Mouse (Mus musculus) left cerebral cortex, postnatal 10 days (tissue): Measurements from ENCODE around the gene Trpc3. TPM values are rescaled to one million over a fixed set of nuclear protein-coding genes. Genes with fewer than 3 reads are reported as not detected.
"Not testable (repeated sequence)": the region's sequence is repeated elsewhere in the genome, so short reads cannot be mapped to it uniquely, and the experiment has no call there.

ENCODE experiments used
- DNase-seq, 2 experiments: peaks; one replicate each; pipeline ENCODE4 v3.0.0; 2021 to 2022; ENCODE audit warnings: low spot score in 2 of 2, mixed read lengths in 1 of 2; ENCODE audit errors: extremely low spot score in 1 of 2
- intact Hi-C: fragments of 180-260 bp; cut with DNase I; formaldehyde crosslinking; loops from one replicate; pipeline ENCODE4 v1.15.1; 2025
- total RNA-seq, 2 experiments: library from RNA; stranded (reverse); gene quantifications; 2 replicates each; pipeline ENCODE4 v1.2.3; 2021

Trpc3 gene
- 10 to 100 TPM; 28.6 to 38.6 TPM for total RNA-seq

DNA sequence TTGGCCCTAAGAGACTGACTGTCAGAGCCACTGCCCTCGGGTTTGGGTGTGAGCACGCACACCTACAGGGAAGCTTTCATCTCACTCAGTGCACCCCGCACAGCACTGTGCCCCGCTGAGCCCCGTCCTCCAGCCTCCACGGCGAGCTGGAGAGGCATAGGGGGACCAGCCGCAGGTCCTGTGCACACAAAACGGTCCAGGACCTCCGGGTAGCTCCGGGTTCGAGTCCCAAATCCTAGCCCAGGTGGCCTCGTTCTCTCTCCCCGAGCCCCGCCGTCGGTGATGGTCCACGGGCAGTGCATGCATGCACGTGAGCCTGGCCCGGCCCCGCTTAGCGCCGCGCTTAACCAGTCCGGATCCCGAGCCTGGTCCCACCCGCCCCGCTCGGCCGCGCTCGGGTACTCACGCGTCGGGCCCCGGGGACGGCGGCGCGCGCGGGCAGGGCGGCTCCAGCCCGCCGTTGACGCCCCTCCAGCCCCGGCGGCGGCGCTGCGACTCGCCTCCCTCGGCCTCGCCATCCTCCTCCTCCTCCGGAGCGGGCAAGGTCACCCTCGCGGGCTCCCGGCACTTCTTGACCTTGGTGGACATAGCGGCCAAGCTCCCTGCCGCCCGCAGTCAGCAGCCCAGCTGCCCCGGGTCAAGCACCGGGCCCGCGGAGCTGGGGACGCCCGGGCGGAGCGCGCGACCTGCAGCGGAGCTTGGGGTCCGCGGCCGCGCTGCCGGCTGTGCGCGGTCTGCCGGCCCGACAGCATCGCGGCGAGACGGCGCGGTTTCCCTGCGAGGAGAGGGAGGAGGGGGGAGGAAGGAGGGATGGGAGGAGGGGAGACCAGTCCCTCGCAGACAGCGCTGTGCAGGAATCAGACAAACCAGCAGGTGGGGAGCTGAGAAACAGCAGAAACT lies at the start of gene Trpc3:
Trpc3 (minus strand) TSS at position 776 of the 900 bp plus-strand sequence.
- intact Hi-C loops: loop anchor here (5.0 kb wide), 1 partner anchor 143 kb away; no protein-coding TSS in a partner anchor
- peak; percentile 23 to 78 for DNase-seq

DNA sequence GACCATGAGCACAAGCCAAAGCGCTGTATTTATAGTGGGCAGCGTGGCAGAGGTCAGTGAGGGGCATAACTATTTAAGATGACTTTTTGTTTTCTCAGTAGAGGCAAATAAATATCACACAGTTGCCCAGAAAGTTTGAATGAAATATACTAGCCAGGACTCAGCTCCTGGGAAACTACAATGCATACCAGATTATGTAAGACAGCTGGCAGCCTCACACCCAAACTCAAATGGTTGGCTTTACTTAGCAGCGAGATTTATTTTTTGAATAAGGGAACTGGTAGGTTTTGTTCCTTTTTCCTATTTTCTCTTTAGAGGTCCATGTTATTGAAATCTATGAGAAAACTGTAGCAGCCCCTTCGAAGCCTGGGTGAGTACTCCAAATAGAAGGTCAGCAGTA lies 48.1 kb upstream of the Trpc3 start:
- peak in 1 of 2 experiments; percentile 18 for DNase-seq
- intact Hi-C loops: no loop called here

DNA sequence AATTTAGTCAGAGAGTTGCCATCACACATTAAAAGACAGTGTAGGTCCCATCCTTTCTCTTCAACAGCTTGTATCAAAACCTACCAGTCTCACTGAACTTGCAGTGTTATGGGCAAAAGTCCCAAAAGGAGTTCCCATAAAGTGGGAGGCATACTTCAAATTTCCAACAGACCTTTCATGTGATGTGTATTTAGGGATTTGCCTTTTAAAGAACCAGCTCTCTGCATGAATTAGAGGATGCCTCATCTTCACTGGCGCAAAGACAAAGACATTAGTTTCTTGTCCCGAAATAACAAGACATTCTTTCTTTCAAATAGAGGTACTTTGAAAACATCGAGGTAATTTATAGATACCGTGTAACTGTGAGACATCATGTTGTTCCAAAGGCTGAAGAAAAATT lies 43.1 kb upstream of the Trpc3 start:
- intact Hi-C loops: no loop called here
- no peak for DNase-seq

DNA sequence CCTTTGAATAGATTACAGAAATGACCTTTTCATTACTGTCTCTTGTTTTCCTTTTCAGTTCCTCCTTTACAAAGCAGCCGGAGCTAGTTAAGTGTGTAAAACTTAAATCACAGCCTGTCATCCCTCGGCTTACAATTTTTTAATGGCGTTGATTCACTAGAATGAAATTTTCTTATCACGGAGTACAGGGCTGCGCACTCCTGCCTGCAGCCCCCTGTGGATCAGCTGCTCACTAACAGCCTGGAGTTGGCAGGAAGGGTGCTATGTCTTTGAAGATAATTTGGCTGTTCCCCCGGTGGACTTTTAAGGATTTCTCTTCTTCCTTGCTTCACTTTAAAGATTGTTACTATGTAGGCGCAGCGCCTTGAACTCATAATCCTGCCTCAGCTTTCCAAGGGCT lies 36.6 kb upstream of the Trpc3 start:
- intact Hi-C loops: no loop called here
- DNase-seq: no peak

DNA sequence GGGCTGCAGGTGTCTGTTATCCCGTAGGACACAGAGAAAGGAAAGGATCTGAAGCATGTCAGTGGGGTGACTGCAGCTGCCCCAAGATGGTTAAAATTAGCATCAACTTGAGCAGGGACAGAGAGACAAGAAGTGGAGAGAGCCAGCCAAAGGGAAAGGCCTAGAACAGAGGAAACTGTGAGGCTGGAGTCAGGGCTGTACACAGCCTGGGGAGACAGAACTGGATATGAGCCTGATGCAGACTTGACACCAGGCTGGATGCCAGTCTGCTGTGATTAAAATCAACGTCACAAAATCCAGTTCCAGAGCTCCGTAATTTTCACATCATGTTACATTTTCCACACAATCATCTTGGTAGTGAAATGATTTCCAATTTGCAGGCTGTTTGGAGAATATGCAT lies 31.9 kb upstream of the Trpc3 start:
- intact Hi-C loops: no loop called here
- DNase-seq: no peak

DNA sequence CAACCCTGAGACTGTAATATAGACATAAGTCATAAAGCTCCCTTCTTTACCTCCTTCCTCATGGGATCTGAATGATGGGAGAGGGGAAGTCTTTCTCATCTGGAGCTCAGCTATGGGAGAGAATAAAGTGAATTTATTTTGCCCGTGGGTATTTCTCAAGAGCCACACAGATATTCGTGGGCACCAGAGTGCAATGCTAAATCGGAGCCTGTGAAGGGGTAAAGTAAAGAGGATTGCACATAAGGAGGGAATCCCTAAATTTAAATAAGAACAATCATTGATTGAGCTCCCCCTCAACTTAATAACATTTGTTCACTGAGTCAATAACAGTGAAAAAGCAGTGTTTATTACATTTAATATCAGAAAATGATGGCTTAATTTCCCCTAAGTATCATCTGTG lies 19.6 kb upstream of the Trpc3 start:
- intact Hi-C loops: no loop called here
- no peak for DNase-seq

DNA sequence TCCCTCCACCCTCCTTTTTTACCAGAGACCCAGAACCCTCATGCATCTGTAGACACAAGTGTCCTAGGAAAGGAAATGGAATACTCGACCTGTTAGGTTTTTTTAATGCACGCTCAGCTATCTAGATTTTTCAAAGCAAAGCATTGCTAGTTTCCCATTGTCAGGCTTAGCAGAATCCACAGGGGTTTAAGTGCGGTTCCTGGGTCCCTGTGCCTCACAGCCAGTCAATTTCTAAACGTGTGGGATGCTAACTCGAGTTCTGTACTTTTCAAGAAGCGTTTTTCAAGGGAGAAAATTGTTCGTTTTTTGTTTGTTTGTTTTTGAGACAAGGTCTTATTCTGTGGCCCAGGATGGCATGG lies 304 bp upstream of the Trpc3 start:
- DNase-seq: no peak
- intact Hi-C loops: no loop called here

DNA sequence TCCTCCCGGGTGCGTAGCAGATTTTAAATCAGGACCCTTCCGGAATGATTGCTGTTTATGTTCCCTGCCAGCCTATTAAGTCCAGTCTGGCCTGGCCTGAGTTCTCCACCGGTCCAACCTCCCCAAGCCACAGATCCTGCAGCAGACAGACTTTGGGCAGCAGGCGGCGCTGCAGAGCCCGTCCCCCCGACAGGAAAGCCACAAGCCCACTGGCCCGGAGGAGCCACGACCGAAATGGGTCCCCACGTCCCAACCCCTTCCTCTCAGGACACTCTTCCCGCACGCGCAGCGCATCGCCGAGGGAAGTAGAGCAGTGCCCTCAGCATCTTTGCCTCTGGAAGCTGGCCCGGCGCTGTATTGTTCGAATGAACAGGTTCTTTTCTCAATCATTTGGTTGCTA lies 1.1 kb downstream of the Trpc3 start:
- intact Hi-C loops: loop anchor here (5.0 kb wide), 1 partner anchor 143 kb away; no protein-coding TSS in a partner anchor
- DNase-seq: peak; percentile 17 to 85

DNA sequence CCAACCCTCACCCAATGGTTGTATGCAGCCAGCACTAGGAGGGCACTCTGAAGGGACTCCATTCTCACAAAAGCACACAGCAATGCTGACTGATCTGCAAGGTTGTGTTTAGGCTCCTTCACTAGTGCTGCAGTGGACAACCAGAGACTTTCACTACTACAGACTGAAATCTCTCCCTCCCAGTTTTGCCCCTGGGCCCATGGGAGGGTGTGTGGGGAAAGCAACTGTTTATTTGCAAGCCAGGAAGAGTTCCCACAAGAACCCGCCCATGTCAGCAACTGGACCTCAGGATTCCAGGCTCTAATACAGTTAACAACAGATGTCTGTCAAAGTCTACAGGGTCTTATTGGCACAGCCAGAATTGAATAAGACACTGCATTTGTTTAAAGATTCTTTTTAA lies 14.1 kb downstream of the Trpc3 start:
- intact Hi-C loops: no loop called here
- DNase-seq: peak in 1 of 2 experiments; percentile 26

DNA sequence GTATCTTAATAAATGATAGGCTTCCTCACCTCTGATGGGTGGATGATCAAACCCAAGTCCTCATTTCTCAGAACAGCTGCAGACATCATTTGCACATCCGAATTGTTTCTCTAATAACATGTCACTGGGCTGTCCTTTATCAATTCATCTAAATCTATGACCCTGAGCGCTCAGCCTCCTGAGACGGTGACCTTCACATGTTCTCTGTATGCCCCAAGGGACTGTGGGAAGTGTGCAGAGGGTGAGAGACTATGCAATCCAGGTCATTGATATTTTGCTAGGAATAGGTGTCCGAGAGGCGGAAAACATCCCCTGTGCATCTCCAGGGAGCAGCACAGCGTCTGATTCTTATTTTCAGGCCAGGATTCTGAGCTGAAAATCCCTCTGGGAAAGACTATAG lies 22.2 kb downstream of the Trpc3 start:
- intact Hi-C loops: no loop called here

DNA sequence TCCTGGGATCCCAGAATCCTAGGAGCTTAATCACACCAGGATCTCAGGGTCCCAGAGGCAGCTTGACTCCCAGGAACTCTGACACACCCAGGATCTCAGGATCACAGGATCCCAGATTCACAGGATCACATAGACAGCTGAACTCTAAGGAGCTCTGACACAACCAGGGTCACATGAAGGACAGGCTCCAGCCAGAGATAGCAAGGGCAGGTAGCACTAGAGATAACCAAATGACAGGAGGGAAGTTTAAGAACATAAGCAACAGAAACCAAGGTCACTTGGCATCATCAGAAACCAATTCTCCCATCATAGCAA lies 44.8 kb downstream of the Trpc3 start:
- intact Hi-C loops, DNase-seq: not testable (repeated sequence)

More for the DNA sequence above, 22.2 kb downstream of the Trpc3 start:
- DNase-seq: no peak

DNA sequence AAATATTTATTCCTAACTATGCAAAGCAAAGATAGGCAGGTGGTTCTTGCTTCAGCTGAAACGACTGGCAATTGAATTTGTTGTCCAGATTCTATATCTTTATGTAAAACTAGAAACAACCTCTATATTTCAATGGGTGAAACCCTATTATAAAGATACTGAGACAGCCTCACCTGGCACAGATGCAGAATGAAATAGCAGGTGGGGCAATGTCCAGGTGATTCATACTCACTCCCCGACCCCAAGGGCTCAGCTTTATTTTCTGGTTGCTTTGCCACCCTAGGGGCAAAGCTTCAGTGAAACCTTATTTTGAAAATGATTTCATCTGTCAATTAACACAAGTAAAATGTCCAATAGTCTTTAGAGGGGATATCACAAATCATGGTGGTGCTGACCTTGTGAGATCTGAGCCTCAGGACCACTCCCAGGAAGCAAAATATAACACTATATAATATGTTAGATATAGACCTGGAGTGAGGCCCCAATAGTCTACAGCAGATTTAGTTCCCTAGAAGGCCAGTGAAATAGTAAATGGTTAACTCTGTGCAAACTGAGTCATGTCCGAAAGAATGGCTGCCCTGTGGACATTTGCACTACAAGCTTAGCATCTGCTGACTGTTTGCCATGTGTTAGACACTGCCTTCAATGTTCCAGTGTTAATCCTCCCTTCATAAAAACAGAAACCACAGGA lies 45.3 kb downstream of the Trpc3 start:
- DNase-seq: no peak
- intact Hi-C loops: no loop called here

DNA sequence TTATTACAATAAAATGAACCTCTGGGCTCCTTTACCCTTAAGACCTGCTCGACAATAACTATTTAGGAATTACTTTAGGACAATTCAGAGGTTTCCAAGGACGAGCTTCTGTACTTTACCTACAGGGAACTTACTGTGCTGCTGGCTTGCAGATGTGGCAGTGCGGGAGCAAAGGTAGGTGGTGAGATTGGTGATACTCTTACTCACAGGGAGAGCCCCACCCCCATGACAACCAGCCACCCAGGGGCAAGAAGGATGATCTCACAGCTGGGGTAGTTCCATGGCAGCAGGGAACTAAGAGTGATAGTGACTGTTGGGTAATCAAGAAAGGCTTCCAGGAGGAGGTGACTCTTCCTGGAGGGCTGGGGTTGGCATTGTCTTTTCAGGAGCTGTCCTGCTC lies 46.6 kb downstream of the Trpc3 start:
- intact Hi-C loops: no loop called here

DNA sequence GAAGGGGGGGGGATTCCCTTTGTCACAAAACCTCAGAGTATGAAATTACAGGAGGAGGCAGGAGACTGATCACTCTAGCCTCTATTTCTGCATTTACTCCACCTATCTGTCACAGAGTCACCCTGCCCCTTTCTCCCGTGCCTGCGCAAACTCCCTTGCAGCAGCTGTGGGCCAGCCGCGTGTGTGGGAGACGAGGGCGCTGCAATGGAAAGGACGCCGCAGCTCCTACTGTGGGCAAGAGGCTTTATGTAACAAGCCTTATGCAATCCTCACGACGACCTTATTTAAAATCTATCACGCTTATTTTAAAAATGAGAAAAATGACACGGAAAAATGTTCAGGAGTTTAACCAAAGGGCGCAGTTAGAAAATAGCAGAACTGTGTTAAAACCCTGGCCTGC lies 47.2 kb downstream of the Trpc3 start:
- intact Hi-C loops: no loop called here
- no peak for DNase-seq

More for the DNA sequence above, 46.6 kb downstream of the Trpc3 start:
- no peak for DNase-seq

DNA sequence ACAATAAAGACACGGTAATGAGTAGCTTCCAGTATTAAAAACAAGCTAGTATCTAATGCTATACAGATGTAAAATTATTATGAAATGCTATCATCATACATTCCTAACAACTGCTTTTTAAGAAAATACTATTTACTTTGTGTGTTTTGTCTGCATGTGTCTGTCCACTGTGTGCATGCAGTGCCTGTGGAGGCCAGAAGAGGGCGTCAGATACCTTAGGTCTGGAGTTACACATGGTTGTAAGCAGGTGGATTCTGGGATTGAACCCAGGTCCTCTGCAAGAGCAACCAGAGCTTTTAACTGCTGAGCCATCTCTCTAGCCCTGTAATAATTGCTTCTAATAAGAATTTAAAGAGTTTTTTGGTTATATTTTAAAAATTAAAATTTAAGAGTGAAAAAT lies 49.2 kb downstream of the Trpc3 start:
- intact Hi-C loops: no loop called here
- DNase-seq: no peak

DNA sequence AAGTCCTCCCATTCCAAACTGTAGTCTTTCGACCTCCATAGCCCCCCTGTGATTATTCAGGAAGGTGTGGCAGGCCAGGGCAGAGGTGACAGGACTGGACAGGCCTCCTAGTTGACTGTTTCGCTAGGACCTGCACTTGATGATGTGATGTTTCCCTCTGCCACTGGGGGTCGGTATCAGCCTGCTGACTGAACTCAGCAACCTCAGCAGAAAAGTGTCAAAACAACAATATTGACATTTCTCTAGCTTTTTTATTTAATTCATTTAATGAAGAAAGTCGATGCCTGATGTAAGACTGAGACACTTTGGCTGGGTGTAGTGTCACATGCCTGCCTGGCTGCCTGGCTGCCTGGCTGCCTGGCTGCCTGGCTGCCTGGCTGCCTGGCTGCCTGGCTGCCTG lies 54.5 kb downstream of the Trpc3 start:
- intact Hi-C loops: loop anchor here (5.0 kb wide), 1 partner anchor 572 kb away; no protein-coding TSS in a partner anchor
- peak; percentile 37 to 56 for DNase-seq

DNA sequence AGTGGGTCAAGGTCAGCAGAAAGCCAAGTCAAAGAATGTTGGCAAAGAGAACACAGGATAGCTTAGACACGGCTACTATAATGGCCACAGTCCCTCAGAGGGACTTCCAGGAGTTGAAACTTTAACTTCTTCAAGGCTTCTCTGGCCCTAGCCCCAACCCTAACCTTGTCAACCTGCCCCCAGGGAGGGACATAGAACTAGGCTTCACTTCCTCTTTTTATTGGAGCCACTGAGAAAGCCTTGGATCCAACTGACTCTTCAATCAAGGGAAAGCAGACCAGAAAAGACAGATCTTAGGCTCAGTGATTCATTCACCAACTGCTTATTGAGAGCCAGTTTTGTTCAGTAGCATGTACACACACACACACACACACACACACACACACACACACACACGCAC lies 63.2 kb downstream of the Trpc3 start:
- no peak for DNase-seq
- intact Hi-C loops: no loop called here

DNA sequence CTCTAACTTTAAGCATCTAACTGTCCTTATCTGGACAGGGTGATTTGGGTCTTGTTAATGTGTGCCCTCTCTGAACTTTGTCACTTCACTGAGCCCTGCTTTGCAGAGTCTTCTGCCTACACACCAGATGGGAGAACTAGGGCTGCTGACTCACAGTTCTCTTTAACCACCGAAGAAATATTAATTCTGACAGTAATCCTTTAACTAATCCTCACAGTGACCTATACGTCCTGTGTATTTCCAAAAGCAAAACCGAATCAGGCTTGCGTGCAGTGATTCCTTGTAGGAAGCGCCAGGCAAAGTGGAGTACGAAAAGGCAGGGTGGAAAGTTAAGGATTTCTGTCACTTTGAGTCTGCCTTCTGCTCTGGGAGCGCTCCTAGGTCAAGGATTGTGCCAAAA lies 71.8 kb downstream of the Trpc3 start:
- no peak for DNase-seq
- intact Hi-C loops: no loop called here

DNA sequence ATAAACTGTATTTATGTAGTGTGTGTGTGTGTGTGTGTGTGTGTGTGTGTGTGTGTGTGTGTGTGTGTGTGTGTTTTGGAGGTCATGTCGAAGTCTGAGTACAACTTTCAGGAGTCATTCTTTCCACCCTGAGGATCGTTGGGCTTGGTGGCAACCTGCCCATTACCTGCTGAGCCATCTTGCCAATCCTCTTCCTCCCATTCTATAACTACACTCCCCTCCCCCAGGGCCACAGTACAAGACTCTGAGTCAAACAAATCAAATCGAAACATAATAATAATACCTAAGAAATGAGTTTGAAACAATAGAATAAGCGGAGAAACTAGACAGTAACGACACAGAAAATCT lies 76.1 kb downstream of the Trpc3 start:
- intact Hi-C loops: no loop called here
- DNase-seq: peak in 1 of 2 experiments; percentile 48

DNA sequence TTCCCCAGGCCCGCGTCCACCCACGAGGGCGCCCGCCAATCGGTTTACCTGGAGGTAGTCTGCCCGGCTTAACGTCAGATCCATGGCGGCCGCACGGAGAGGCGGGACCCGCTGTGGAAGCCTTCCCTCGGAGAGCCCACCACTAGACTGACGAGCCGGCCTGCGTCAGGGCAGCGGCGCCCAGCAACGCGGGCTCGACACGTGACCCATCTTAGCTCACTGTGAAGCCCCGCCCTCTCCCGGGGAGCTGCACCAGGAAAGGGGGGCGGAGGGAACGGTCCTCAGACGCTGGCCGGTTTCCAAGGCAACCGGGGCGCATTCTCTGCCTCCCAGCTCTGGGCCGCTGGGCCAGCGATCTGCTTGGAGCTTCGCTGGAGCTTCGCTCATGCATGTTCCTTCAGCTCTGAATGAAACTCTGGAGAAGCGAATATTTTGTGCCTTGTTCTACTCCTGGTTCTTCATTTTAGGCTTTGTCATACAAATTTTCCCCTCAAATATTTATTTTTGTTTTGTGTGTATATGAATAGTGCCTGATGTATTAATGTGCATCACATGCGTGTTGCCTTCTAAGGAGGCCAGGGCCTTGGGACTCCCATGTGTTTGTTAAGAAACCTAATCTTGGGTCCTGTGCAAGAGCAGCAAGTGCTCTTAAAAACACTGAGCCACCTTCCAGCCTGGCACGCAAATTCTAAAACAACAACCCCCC lies 76.6 kb downstream of the Trpc3 start, which contains the start of gene Bbs7:
Bbs7 (minus strand) TSS at position 276 of the 706 bp plus-strand sequence.
- DNase-seq: peak; percentile 95 to 99
- intact Hi-C loops: no loop called here
